Comparison of ENCODE assay signal across 21 mouse cellular contexts in genomic region chr2:63832041-63832714, GRCm38 (mm10).
A peak's percentile ranks its signal among the peaks of the same experiment; 100 is the strongest.
DNase-seq lines count a peak whose midpoint lies in the region; ATAC-seq lines count a peak whose summit lies in the region.
"Had no signal": no experiment of that assay in that cellular context is flagged by ENCODE, and none has a peak within 500 bp of the region (broad histone marks: within the 10 kb centered on the region; RNA-seq: fewer than 3 reads in every experiment).

No protein-coding gene starts in this region.

- DNase-seq in heart, adult 18-20 months: peak; percentile 25 to 37
- no peak for DNase-seq in heart, adult 8-10 months (ENCODE audit: low spot score)
- peak; percentile 9 for DNase-seq in NIH3T3 (ENCODE audit: low read depth)
- DNase-seq in heart, embryonic 10.5 days (ENCODE audit: low spot score): no peak
- no peak for DNase-seq in adrenal gland, postnatal 25 days
- DNase-seq in thymus, adult 18-20 months: no peak
- DNase-seq: adrenal gland, postnatal 36 days; cerebellum, adult 9-10 months; kidney, adult 8-10 months; kidney, postnatal 14 days; liver; lung, adult 2 months; lung, postnatal 14 days had no signal

- H3K9me3 ChIP-seq in heart, embryonic 10.5 days: no peaks in the 10 kb centered on the region
- H3K9me3 ChIP-seq in heart, embryonic 16.5 days (replicated peaks; ENCODE audit: control insufficient read depth, low read length): no peaks in the 10 kb centered on the region
- H3K9me3 ChIP-seq: hindbrain, embryonic 15.5 days; midbrain, embryonic 12.5 days had no signal

- peak; percentile 83 for ATAC-seq in heart, embryonic 16.5 days (replicated peaks; ENCODE audit: extremely low read depth, insufficient read depth, low FRiP score)
- ATAC-seq in monocyte, adult 5-6 weeks (replicated peaks; ENCODE audit: insufficient number of reproducible peaks, low FRiP score, low TSS enrichment, poor library complexity, severe bottlenecking): no peak
- ATAC-seq: CD4-positive, CD25-positive, alpha-beta regulatory T cell, adult 4 months; forebrain, embryonic 14.5 days had no signal

- H3K9ac ChIP-seq in heart, embryonic 16.5 days (ENCODE audit: low read length): no peak overlapping the region
- H3K9ac ChIP-seq: hindbrain, embryonic 15.5 days; midbrain, embryonic 12.5 days had no signal

- peaks cover 17% of the 10 kb centered on the region for H3K4me1 ChIP-seq in heart, embryonic 10.5 days
- H3K4me1 ChIP-seq in heart, embryonic 16.5 days (ENCODE audit: control insufficient read depth, insufficient read depth, low read length): peaks cover 20% of the 10 kb centered on the region; the same call in 1 of the 2 replicates
- H3K4me1 ChIP-seq: hindbrain, embryonic 15.5 days; midbrain, embryonic 12.5 days had no signal

- no peak overlapping the region for H3K4me2 ChIP-seq in heart, embryonic 16.5 days (ENCODE audit: low read depth, low read length)
- H3K4me2 ChIP-seq: hindbrain, embryonic 15.5 days; midbrain, embryonic 12.5 days had no signal

- no peak overlapping the region for H3K4me3 ChIP-seq in heart, embryonic 10.5 days
- no peak overlapping the region for H3K4me3 ChIP-seq in heart, embryonic 16.5 days (ENCODE audit: low read length)
- H3K4me3 ChIP-seq: hindbrain, embryonic 15.5 days; layer of hippocampus, adult 2 months; midbrain, embryonic 12.5 days had no signal

- H3K36me3 ChIP-seq in heart, embryonic 10.5 days: no peaks in the 10 kb centered on the region
- H3K36me3 ChIP-seq in heart, embryonic 16.5 days (ENCODE audit: control insufficient read depth, insufficient read depth): no peaks in the 10 kb centered on the region
- H3K36me3 ChIP-seq: hindbrain, embryonic 15.5 days; midbrain, embryonic 12.5 days had no signal

- 52% methylated on average over 4 of the region's 4 CpGs for WGBS in heart, embryonic 10.5 days
- WGBS in heart, embryonic 16.5 days: 39% methylated on average over 4 of the region's 4 CpGs

- H3K27me3 ChIP-seq in heart, embryonic 10.5 days (ENCODE audit: insufficient read depth, poor library complexity, severe bottlenecking): no peaks in the 10 kb centered on the region
- no peaks in the 10 kb centered on the region for H3K27me3 ChIP-seq in heart, embryonic 16.5 days (ENCODE audit: control insufficient read depth, insufficient read depth, low read length)
- H3K27me3 ChIP-seq: hindbrain, embryonic 15.5 days; midbrain, embryonic 12.5 days had no signal

- H3K27ac ChIP-seq in heart, embryonic 10.5 days: peak overlapping the region; percentile 56; the same call in 1 of the 2 replicates
- H3K27ac ChIP-seq in heart, embryonic 16.5 days (ENCODE audit: low read length): peak overlapping the region; percentile 84
- H3K27ac ChIP-seq: hindbrain, embryonic 15.5 days; layer of hippocampus, adult 2 months; midbrain, embryonic 12.5 days; stomach, postnatal 0 days had no signal

Comparison
In these comparisons a context has a peak if more than half of its experiments do, and no peak if none do; other contexts are left out.
1. DNase-seq: peak in heart, adult 18-20 months (2 of 2) and NIH3T3 (single experiment); none in heart, adult 8-10 months (single experiment), heart, embryonic 10.5 days (single experiment), adrenal gland, postnatal 25 days (single experiment) and thymus, adult 18-20 months (0 of 2).